Mouse (Mus musculus) heart, embryonic 15.5 days (tissue): Measurements from ENCODE around the gene Hist1h2ag. TPM values are rescaled to one million over a fixed set of nuclear protein-coding genes. Genes with fewer than 3 reads are reported as not detected.

Experiments
- ATAC-seq: fragments of 200-750 bp; cut with Nextera tagmentation; replicated peaks from 2 replicates; pipeline ENCODE4 v1.8.0; 2017; ENCODE audit warnings: low read depth, moderate TSS enrichment; ENCODE audit not compliant: insufficient number of reproducible peaks, insufficient read depth, low FRiP score
- H3K27ac ChIP-seq: fragments of 300-500 bp; sonication (generic); 2 replicates; pipeline ENCODE4 v1.5.1; 2015; ENCODE audit warnings: mild to moderate bottlenecking, inconsistent platforms
- H3K27me3 ChIP-seq: fragments of 300-500 bp; sonication (generic); 2 replicates; pipeline ENCODE4 v1.6.1; 2015; ENCODE audit warnings: inconsistent platforms
- H3K36me3 ChIP-seq: fragments of 300-500 bp; sonication (generic); 2 replicates; pipeline ENCODE4 v1.6.1; 2015; ENCODE audit warnings: mild to moderate bottlenecking, inconsistent platforms
- H3K4me1 ChIP-seq: fragments of 300-500 bp; sonication (generic); replicated peaks from 2 replicates; pipeline ENCODE4 v1.6.1; 2015; ENCODE audit warnings: inconsistent platforms
- H3K4me2 ChIP-seq: fragments of 300-500 bp; sonication (generic); 2 replicates; pipeline ENCODE4 v1.6.1; 2015; ENCODE audit warnings: inconsistent platforms, mild to moderate bottlenecking, moderate library complexity
- H3K4me3 ChIP-seq: fragments of 300-500 bp; sonication (generic); 2 replicates; pipeline ENCODE4 v1.5.1; 2015; ENCODE audit warnings: mild to moderate bottlenecking, inconsistent platforms
- H3K9ac ChIP-seq: fragments of 300-500 bp; sonication (generic); 2 replicates; pipeline ENCODE4 v1.6.1; 2015; ENCODE audit warnings: mild to moderate bottlenecking, inconsistent platforms
- H3K9me3 ChIP-seq: fragments of 300-500 bp; sonication (generic); replicated peaks from 2 replicates; pipeline ENCODE4 v1.6.1; 2016; ENCODE audit warnings: inconsistent platforms
- WGBS: fragments of 180-500 bp; shearing (Covaris S2); methylation state at CpG from one replicate; pipeline ENCODE4 v1.1.7; 2015; ENCODE audit warnings: mixed read lengths; 5-methylcytosine and 5-hydroxymethylcytosine counted together
- polyA plus RNA-seq: library from polyadenylated mRNA; unstranded; fragments of >200 nt; fragmentation: Nextera tagmentation; extraction: Ambion mirVana; gene quantifications from 2 replicates; pipeline ENCODE4 v1.2.1, GENCODE M21; 2015

Gene Hist1h2ag
- polyA plus RNA-seq, 1 experiment from 2014 or later: 12.4 TPM

DNA sequence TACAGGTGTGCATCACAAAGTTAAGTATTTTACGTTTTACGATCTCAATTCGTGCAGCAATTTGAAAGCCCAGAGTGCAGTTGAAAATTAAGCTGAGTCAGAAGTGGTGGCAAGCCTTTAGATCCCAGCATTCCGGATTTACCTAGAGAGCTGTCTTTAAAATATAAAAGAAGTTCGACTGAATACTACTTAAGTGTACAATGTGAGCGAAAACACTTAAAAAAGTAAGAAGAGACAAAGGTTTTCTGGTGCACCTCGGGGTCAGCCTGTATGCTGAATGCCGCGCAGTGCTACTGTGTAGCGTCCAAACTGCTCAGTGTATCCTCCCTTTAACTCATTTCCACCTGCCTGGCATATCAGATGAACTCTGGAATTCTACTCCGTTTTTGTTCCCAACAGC, 21.2 kb downstream of the Hist1h2ag start:
- Histone ChIP-seq H3K9ac (peak overlapping the region; percentile 29), H3K4me1 (peaks cover 4% of the 10 kb centered on the region; the same call in 1 of the 2 replicates), H3K27ac (peak overlapping the region; percentile 16), H3K4me2 (peak overlapping the region; percentile 77), H3K27me3 (peaks cover 5% of the 10 kb centered on the region), H3K4me3 (peak overlapping the region; percentile 61), H3K9me3 (no peaks in the 10 kb centered on the region), H3K36me3 (no peaks in the 10 kb centered on the region)
- WGBS: under 1% methylated on average over 11 of the region's 11 CpGs
- ATAC-seq: no peak

DNA sequence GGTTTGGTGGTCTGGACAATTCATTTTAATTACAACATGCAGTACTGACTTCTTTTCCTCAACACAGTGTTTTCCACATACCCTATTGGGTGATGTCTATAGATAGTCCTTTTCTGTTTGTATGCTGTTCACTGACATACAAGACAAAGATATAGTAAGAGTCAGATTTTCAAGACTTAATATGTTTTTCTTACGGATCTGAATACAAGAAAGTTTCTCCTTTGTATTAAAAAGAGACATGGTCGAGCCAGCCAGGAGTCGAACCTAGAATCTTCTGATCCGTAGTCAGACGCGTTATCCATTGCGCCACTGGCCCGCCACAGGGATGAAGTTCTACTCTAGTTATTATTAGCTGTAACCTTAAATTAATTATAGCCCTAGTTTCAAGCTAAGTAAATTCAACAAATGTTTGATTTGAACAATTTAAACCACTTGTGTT, 21.8 kb downstream of the Hist1h2ag start:
- Histone ChIP-seq H3K9ac (peak overlapping the region; percentile 57), H3K27ac (no peak overlapping the region; the same call in 1 of the 2 replicates)
- under 1% methylated on average over 8 of the region's 8 CpGs for whole genome bisulfite sequencing

DNA sequence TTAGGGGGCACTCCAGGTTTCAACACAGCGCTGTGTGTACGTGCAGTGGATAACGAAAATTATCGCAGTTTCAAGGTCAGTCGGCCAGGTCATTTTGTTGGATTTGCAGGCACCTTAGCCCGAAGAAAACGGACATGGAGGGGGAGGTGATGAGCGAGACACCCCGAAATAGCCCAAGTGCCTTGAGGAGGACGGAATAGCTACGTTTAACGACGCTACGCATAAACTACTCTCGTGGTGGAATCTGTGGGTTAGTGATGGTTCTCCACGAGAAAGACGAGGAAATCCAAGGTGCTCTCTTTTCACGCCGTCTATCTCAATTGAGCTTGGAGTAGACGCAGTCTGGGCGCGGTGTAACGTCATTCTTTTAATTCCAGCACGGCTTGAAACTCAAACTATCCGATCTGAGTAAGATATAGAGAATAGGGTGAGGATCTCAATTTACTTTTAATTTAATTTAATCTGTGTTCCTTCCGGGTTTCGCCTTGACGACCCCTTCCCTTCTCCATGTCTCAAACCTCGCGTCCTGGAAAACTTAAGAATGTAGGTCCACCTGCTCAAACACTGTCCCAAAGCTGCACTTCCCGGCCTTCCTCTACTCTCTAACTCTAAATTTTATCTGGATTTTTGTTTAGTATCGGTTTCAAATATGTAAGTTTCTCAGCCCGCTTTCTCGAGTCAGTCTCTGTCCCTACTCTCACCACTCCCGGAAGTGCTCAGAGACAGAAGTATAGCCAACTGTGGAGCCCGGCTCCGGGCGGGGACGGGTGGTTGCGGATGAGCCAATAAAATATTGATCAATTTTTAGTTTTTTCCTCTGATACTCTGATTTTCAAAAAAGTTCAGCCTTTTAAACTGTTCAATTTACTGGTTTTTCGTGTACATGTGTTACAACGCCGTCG, 22.6 kb downstream of the Hist1h2ag start:
- Histone ChIP-seq H3K4me2 (peak overlapping the region; percentile 77), H3K27me3 (peaks cover 17% of the 10 kb centered on the region), H3K36me3 (no peaks in the 10 kb centered on the region), H3K4me1 (0 out of 2 replicates have a peak, but pooled peaks cover 4% of the 10 kb centered on the region), H3K4me3 (peak overlapping the region; percentile 61), H3K9ac (peak overlapping the region; percentile 57), H3K27ac (no peak overlapping the region), H3K9me3 (no peaks in the 10 kb centered on the region)
- WGBS: 2% methylated on average over 44 of the region's 44 CpGs
- ATAC-seq: no peak

More for the DNA sequence above, 21.8 kb downstream of the Hist1h2ag start:
- Histone ChIP-seq H3K4me3 (peak overlapping the region; percentile 61), H3K27me3 (peaks cover 11% of the 10 kb centered on the region), H3K4me2 (peak overlapping the region; percentile 77), H3K4me1 (peaks cover 4% of the 10 kb centered on the region; the same call in 1 of the 2 replicates), H3K9me3 (no peaks in the 10 kb centered on the region), H3K36me3 (no peaks in the 10 kb centered on the region)
- ATAC-seq: peak; percentile 43; the same call in 1 of the 2 replicates

DNA sequence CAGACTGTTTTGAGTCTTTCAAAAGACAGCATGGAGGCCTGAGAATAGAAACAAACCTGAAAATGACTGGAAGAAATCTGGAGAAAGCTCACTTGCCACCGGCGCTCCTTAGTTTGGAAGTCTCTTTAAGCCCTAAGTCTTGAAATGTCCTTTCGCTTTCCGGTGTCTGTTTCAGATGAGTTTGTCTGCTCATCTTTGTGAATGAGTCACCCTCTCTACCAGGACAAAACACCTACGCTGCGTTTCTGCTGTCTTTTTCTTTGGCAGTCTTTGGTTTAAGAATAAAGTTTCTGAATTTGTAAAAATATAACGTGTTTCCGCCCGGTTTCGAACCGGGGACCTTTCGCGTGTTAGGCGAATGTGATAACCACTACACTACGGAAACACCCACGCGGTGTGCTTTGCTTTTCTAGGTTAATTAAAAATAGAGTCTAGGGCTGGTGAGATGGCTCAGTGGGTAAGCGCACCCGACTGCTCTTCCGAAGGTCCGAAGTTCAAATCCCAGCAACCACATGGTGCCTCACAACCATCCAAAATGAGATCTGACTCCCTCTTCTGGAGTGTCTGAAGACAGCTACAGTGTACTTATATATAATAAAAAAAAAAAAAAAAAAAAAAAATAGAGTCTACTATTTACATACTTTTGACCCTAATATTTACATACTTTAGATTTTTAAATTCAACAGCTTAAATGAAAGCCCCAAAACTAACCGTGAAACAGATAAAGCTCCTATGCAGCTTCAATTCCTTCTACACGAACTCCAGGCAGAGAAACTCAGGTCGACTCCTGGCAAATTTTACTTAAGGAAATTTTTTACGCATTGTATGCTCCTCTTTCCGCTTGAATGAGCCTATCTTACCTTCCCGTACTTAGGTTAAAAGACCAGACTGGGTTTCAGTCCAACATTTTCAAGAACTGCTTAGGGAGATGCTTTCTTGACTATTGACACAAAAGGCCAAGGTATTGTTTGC, 27.0 kb downstream of the Hist1h2ag start:
- Histone ChIP-seq H3K4me1 (peaks cover 10% of the 10 kb centered on the region), H3K9ac (no peak overlapping the region), H3K9me3 (no peaks in the 10 kb centered on the region), H3K36me3 (no peaks in the 10 kb centered on the region), H3K27ac (no peak overlapping the region), H3K4me2 (peak overlapping the region; percentile 55), H3K4me3 (0 out of 2 replicates have a peak overlapping the region, but pooled peaks have one; percentile 28), H3K27me3 (peaks cover 53% of the 10 kb centered on the region)
- WGBS: 16% methylated on average over 27 of the region's 27 CpGs
- ATAC-seq: 0 out of 2 replicates have a peak, but pooled peaks have one; percentile 53

DNA sequence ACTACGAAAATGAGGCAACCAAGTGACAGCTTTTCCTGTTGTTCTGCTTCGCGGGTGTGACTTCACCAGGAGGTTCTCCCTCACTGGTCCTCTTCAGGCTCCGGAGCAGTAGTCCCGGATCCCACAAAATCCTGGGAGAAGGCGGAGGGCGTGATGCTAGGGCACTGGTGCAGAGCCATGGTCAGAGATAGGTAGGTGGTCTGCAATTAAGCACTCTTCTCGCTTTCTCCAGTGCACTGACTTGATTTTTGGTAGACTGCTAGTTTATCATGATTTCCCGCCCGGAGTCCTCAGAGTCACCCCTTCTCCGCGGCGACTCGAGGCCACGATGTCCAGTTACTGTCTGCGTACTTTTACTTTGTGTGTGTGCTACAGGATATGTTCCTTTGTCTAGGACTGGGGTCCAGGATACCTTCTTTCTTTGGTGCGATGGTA, 28.3 kb downstream of the Hist1h2ag start:
- peaks cover 66% of the 10 kb centered on the region for H3K27me3 ChIP-seq
- no peak overlapping the region for H3K9ac ChIP-seq
- 10% methylated on average over 17 of the region's 17 CpGs for WGBS
- peaks cover 10% of the 10 kb centered on the region for H3K4me1 ChIP-seq
- H3K27ac ChIP-seq: no peak overlapping the region
- peak overlapping the region; percentile 28 for H3K4me3 ChIP-seq
- H3K4me2 ChIP-seq: peak overlapping the region; percentile 55
- no peaks in the 10 kb centered on the region for H3K36me3 ChIP-seq
- ATAC-seq: no peak
- H3K9me3 ChIP-seq: no peaks in the 10 kb centered on the region

DNA sequence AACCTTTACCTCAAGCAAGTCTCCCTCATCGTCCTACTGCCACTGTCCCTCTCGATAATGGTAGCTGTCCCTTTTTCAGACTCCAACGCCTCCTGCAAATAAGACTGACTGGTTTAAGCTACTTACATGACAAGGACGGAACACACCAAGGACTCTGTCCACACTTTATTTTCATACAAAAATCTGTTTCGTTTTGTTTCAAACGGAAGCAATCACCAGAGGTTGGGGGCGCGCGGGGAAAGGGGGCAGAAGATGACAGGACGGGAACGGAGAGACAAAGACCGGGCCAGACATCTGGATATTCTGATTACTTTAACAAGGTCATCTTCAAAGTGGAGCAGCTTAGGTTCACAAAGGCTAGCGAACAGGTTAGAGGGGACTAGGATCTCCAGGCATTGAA, 29.0 kb downstream of the Hist1h2ag start:
- Histone ChIP-seq H3K9me3 (no peaks in the 10 kb centered on the region), H3K4me2 (peak overlapping the region; percentile 55), H3K4me3 (peak overlapping the region; percentile 21; the same call in 1 of the 2 replicates), H3K27ac (no peak overlapping the region), H3K36me3 (no peaks in the 10 kb centered on the region), H3K27me3 (peaks cover 69% of the 10 kb centered on the region), H3K9ac (no peak overlapping the region), H3K4me1 (peaks cover 10% of the 10 kb centered on the region)
- WGBS: 20% methylated on average over 13 of the region's 13 CpGs
- no peak for ATAC-seq

DNA sequence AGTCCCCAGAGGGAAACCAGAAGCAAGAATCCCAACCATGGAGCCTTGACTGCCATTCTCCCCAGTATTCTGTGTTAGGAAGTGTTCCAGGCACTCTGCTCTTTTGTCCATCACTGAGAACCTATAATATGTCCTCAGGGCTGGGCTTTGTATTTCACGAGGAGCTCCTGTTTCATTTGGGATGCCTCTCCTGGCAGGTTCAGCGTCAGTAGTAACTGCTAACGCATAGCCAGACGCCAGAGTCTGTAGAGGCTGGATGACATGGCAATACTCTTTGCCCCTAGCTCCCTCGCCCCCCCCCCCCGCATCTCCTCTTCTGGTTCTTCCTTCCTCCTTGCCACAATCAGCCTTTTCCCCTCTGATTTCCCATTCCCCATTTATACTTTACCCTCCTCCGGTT, 33.1 kb downstream of the Hist1h2ag start, which contains the start of gene Prss16:
TSS of gene Prss16 (minus strand) at position 101 of the 400 bp plus-strand sequence.
- H3K9ac ChIP-seq: no peak within 1 kb of the TSS
- WGBS: 27% methylated on average over 7 of the region's 7 CpGs
- peak within 1 kb of the TSS; percentile 10; the same call in 1 of the 2 replicates for H3K4me3 ChIP-seq
- no peaks in the 10 kb centered on the region for H3K9me3 ChIP-seq
- H3K27ac ChIP-seq: no peak within 1 kb of the TSS
- H3K27me3 ChIP-seq: peaks cover 93% of the 10 kb centered on the region
- peaks cover 28% of the 10 kb centered on the region for H3K4me1 ChIP-seq
- ATAC-seq: no peak
- H3K36me3 ChIP-seq: no peaks in the 10 kb centered on the region
- no peak within 1 kb of the TSS for H3K4me2 ChIP-seq

DNA sequence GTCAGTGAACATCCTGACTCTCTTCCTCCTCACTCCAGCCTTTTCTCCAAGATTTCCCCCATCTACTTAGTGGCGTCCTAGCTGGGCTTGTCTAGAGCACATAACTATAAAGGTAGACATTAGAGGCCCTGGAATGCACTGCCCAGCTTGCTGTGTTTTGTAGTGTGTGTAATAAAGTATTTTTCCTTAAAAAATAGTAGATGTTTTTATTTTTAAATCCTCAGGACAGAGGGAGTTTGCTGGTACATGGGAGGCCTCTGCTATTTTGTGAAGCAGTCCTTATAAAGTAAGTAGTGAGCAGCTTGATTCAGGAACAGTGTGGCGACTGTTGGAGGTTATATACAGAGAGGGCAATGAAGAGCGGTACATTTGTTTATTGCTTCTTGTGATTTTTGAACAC, 34.0 kb downstream of the Hist1h2ag start:
- Histone ChIP-seq H3K27ac (no peak overlapping the region), H3K9ac (no peak overlapping the region), H3K27me3 (peaks cover 93% of the 10 kb centered on the region), H3K4me2 (no peak overlapping the region), H3K9me3 (no peaks in the 10 kb centered on the region), H3K4me3 (no peak overlapping the region), H3K36me3 (no peaks in the 10 kb centered on the region), H3K4me1 (peaks cover 19% of the 10 kb centered on the region)
- no peak for ATAC-seq
- 74% methylated on average over 3 of the region's 3 CpGs for WGBS

DNA sequence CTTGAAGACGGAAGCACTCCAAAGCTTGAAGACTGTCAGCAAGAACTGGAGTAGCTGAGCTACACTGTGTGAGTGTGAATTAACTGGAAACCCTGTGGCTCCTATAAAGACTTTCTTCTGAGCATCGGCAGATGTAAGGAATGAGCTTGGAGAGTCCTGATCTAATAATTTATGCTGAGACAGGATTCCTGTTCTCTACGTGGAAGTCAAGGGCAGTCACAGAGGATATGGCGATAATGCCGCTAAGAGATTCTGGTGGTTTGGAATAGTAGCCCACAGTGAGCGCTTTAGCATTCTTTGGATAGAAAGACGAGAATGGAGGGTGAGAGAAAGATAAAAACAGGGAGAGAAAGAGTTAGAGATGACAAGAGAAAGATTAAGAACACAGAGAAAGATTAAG, 34.9 kb downstream of the Hist1h2ag start:
- ATAC-seq: no peak
- Histone ChIP-seq H3K27ac (no peak overlapping the region), H3K9me3 (no peaks in the 10 kb centered on the region), H3K4me3 (0 out of 2 replicates have a peak overlapping the region, but pooled peaks have one; percentile 2), H3K4me2 (no peak overlapping the region), H3K4me1 (peaks cover 19% of the 10 kb centered on the region), H3K9ac (no peak overlapping the region), H3K36me3 (no peaks in the 10 kb centered on the region), H3K27me3 (peaks cover 95% of the 10 kb centered on the region)
- 56% methylated on average over 7 of the region's 7 CpGs for WGBS

DNA sequence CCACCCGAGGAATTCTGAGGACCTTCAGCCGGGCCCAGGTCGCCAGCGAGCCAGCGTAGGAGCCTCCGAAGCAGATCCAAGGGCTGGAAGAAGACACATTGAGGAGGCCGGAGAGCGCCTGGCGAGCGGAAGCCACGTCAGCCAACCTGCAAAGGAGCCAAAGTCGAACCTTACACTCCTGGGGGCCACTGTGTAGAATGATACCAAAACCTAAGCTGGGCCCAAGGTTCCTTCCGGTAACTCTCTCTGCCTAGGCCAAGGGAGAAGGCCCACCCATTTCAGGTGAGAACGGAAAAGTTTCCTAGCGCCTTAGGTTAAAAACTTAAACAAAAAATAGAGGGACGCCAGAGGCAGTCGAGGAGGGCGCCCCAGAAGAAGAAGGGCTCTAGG, 35.6 kb downstream of the Hist1h2ag start:
- Histone ChIP-seq H3K27me3 (peaks cover 95% of the 10 kb centered on the region), H3K27ac (no peak overlapping the region), H3K36me3 (no peaks in the 10 kb centered on the region), H3K4me1 (peaks cover 19% of the 10 kb centered on the region), H3K9ac (no peak overlapping the region), H3K4me3 (peak overlapping the region; percentile 64), H3K9me3 (no peaks in the 10 kb centered on the region), H3K4me2 (peak overlapping the region; percentile 93)
- no peak for ATAC-seq
- WGBS: 6% methylated on average over 18 of the region's 18 CpGs
